Mouse (Mus musculus): ENCODE measurements around the gene Nek10. TPM values are rescaled to one million over a fixed set of nuclear protein-coding genes. Genes with fewer than 3 reads are reported as not detected.

Nek10 gene
- total and polyA plus RNA-seq, 3 experiments: 0.01 to 0.04 TPM; not detected in 1

- no peak for TF ChIP-seq CHD2 (IDR thresholded peaks at IDR 0.05; ENCODE audit: low read length)
- TF ChIP-seq JUN (IDR thresholded peaks at IDR 0.05; ENCODE audit: insufficient read depth, low read depth, low read length): no peak
- TF ChIP-seq IRF4 (IDR thresholded peaks at IDR 0.05; ENCODE audit: low read depth, low read length): no peak
- no peak for TF ChIP-seq JUND (conservative IDR thresholded peaks at IDR 0.05; ENCODE audit: low read depth, low read length)
- TF ChIP-seq RAD21 (IDR thresholded peaks at IDR 0.05; ENCODE audit: low read depth, low read length): no peak
- TF ChIP-seq MEF2A (IDR thresholded peaks at IDR 0.05; ENCODE audit: borderline replicate concordance, low read depth, low read length): no peak
- TF ChIP-seq MAZ (IDR thresholded peaks at IDR 0.05; ENCODE audit: low read depth, low read length): no peak
- no peak for TF ChIP-seq USF2 (conservative IDR thresholded peaks at IDR 0.05; ENCODE audit: low read depth, low read length)
- no peak for TF ChIP-seq ELF1 (IDR thresholded peaks at IDR 0.05; ENCODE audit: low read depth, low read length)
- no peak for TF ChIP-seq CTCF (conservative IDR thresholded peaks at IDR 0.05 in 1 of 2, IDR thresholded peaks at IDR 0.05 in 1 of 2; ENCODE audit: low read depth in 2 of 2, low read length in 2 of 2)
- TF ChIP-seq POLR2AphosphoS2 (IDR thresholded peaks at IDR 0.05; ENCODE audit: low read depth, low read length): no peak
- no peak for TF ChIP-seq MYC (IDR thresholded peaks at IDR 0.05; ENCODE audit: low read depth, low read length)
- no peak for TF ChIP-seq ZNF384 (IDR thresholded peaks at IDR 0.05; ENCODE audit: low read depth, low read length)
- TF ChIP-seq MXI1 (IDR thresholded peaks at IDR 0.05; ENCODE audit: low read depth, low read length): no peak
- TF ChIP-seq NRF1 (IDR thresholded peaks at IDR 0.05; ENCODE audit: low read depth, low read length): no peak
- TF ChIP-seq CHD1 (IDR thresholded peaks at IDR 0.05; ENCODE audit: low read depth, low read length): no peak
- TF ChIP-seq USF1 (IDR thresholded peaks at IDR 0.05; ENCODE audit: low read depth, low read length): no peak
- no peak for TF ChIP-seq ZKSCAN1 (IDR thresholded peaks at IDR 0.05; ENCODE audit: borderline replicate concordance, low read depth, low read length)
- no peak for TF ChIP-seq MAX (IDR thresholded peaks at IDR 0.05; ENCODE audit: low read length)
- no peak overlapping the region for H3K4me3 ChIP-seq (replicated peaks in 1 of 3; ENCODE audit: low read depth in 2 of 3, low read length in 2 of 3, poor library complexity in 1 of 3)
- H3K9me3 ChIP-seq (replicated peaks; ENCODE audit: low read length): no peaks in the 10 kb centered on the region
- H3K79me2 ChIP-seq (replicated peaks; ENCODE audit: control insufficient read depth, extremely low read depth, insufficient read depth, poor library complexity, severe bottlenecking): no peaks in the 10 kb centered on the region
- H3K4me2 ChIP-seq (ENCODE audit: insufficient read depth, low read depth, poor library complexity, severe bottlenecking): no peak overlapping the region
- no peak overlapping the region for H3K27ac ChIP-seq (ENCODE audit: insufficient read depth, low read depth)
- 0 out of 4 replicates have a peak, but pooled peaks cover 0 to 3% of the 10 kb centered on the region in 2 experiments for H3K4me1 ChIP-seq (ENCODE audit: control insufficient read depth in 1 of 2, insufficient read depth in 2 of 2)
- dilution Hi-C loops (cut with MboI; ENCODE audit: extremely low pct_ligation_motif_present, extremely low pct_unique_long_range_greater_than_20kb, low sequenced_read_pairs): no loop called here
- in situ Hi-C loops (cut with MboI; ENCODE audit: low pct_ligation_motif_present, low pct_unique_long_range_greater_than_20kb, low sequenced_read_pairs): loop anchor here (25.0 kb wide), 1 partner anchor 93 kb away; no protein-coding TSS in a partner anchor
- H3K36me3 ChIP-seq (replicated peaks in 1 of 2; ENCODE audit: control insufficient read depth in 1 of 2, insufficient read depth in 1 of 2, low read length in 1 of 2): no peaks in the 10 kb centered on the region
- no peaks in the 10 kb centered on the region for H3K27me3 ChIP-seq (replicated peaks)
- H3K9ac ChIP-seq (ENCODE audit: insufficient read depth, low read depth): no peak overlapping the region
- DNase-seq (ENCODE audit: extremely low read depth): no peak
Measured at GRCm38 (mm10) chr14:14893932-14894652, 90.9 kb downstream of the Nek10 start.

GRCm38 (mm10) chr14:14894776-14895175 lies 91.6 kb downstream of the Nek10 start:
- Histone ChIP-seq H3K9me3 (replicated peaks; ENCODE audit: low read length) (no peaks in the 10 kb centered on the region), H3K36me3 (replicated peaks in 1 of 2; ENCODE audit: control insufficient read depth in 1 of 2, insufficient read depth in 1 of 2, low read length in 1 of 2) (no peaks in the 10 kb centered on the region), H3K27ac (ENCODE audit: insufficient read depth, low read depth) (no peak overlapping the region), H3K4me1 (ENCODE audit: control insufficient read depth in 1 of 2, insufficient read depth in 2 of 2) (0 out of 4 replicates have a peak, but pooled peaks cover 0 to 3% of the 10 kb centered on the region in 2 experiments), H3K79me2 (replicated peaks; ENCODE audit: control insufficient read depth, extremely low read depth, insufficient read depth, poor library complexity, severe bottlenecking) (no peaks in the 10 kb centered on the region), H3K9ac (ENCODE audit: insufficient read depth, low read depth) (no peak overlapping the region), H3K27me3 (replicated peaks) (no peaks in the 10 kb centered on the region), H3K4me3 (replicated peaks in 1 of 3; ENCODE audit: low read depth in 2 of 3, low read length in 2 of 3, poor library complexity in 1 of 3) (no peak overlapping the region), H3K4me2 (ENCODE audit: insufficient read depth, low read depth, poor library complexity, severe bottlenecking) (no peak overlapping the region)
- dilution Hi-C loops (cut with MboI; ENCODE audit: extremely low pct_ligation_motif_present, extremely low pct_unique_long_range_greater_than_20kb, low sequenced_read_pairs) (no loop called here), in situ Hi-C loops (cut with MboI; ENCODE audit: low pct_ligation_motif_present, low pct_unique_long_range_greater_than_20kb, low sequenced_read_pairs) (loop anchor here (25.0 kb wide), 1 partner anchor 93 kb away; no protein-coding TSS in a partner anchor)
- TF ChIP-seq MAZ (IDR thresholded peaks at IDR 0.05; ENCODE audit: low read depth, low read length) (no peak), CHD1 (IDR thresholded peaks at IDR 0.05; ENCODE audit: low read depth, low read length) (no peak), ZNF384 (IDR thresholded peaks at IDR 0.05; ENCODE audit: low read depth, low read length) (no peak), POLR2A (IDR thresholded peaks at IDR 0.05; ENCODE audit: low read depth, low read length) (no peak), JUN (IDR thresholded peaks at IDR 0.05; ENCODE audit: insufficient read depth, low read depth, low read length) (no peak), USF1 (IDR thresholded peaks at IDR 0.05; ENCODE audit: low read depth, low read length) (no peak), KAT2A (IDR thresholded peaks at IDR 0.05; ENCODE audit: insufficient replicate concordance, low read length) (no peak), RAD21 (IDR thresholded peaks at IDR 0.05; ENCODE audit: low read depth, low read length) (no peak), JUND (conservative IDR thresholded peaks at IDR 0.05; ENCODE audit: low read depth, low read length) (no peak), TCF12 (IDR thresholded peaks at IDR 0.05; ENCODE audit: low read depth, low read length) (no peak), SMC3 (IDR thresholded peaks at IDR 0.05; ENCODE audit: low read depth, low read length) (no peak), ETS1 (conservative IDR thresholded peaks at IDR 0.05; ENCODE audit: low read depth, low read length) (no peak), CTCF (conservative IDR thresholded peaks at IDR 0.05 in 1 of 2, IDR thresholded peaks at IDR 0.05 in 1 of 2; ENCODE audit: low read depth in 2 of 2, low read length in 2 of 2) (no peak), MEF2A (IDR thresholded peaks at IDR 0.05; ENCODE audit: borderline replicate concordance, low read depth, low read length) (no peak), MXI1 (IDR thresholded peaks at IDR 0.05; ENCODE audit: low read depth, low read length) (no peak), ELF1 (IDR thresholded peaks at IDR 0.05; ENCODE audit: low read depth, low read length) (no peak), NRF1 (IDR thresholded peaks at IDR 0.05; ENCODE audit: low read depth, low read length) (no peak), HCFC1 (IDR thresholded peaks at IDR 0.05; ENCODE audit: low read depth, low read length) (no peak), RCOR1 (conservative IDR thresholded peaks at IDR 0.05; ENCODE audit: low read depth, low read length) (no peak)
- DNase-seq (ENCODE audit: extremely low read depth): no peak
